ENCODE assay signal across 8 mouse cellular contexts in the genomic region with DNA sequence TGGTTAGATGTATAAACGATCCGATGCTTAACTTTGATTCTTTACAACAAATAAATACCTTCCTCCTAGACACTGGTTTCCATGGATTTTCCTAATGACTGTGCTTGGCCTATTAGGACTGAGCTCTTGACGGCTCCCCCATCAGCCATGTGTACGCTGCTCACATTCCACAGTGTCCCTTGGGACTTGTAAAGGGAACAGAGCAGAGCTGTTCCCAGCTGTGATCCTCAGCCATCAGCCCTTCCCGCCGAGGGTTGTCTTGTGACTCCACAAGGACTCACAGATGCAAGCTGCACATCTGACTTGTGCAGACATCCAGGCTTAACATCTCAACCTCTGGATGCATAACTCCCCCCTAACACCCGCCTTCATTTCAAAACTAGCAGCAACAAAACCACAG.
DNase-seq lines count a peak whose midpoint lies in the region; ATAC-seq and TF ChIP-seq lines count a peak whose summit lies in the region.

No protein-coding gene starts in this region.

- H3K9me3 ChIP-seq in lung, embryonic 14.5 days (ENCODE audit: low read depth, low read length): no peaks in the 10 kb centered on the region
- H3K9me3 ChIP-seq in heart, postnatal 0 days (replicated peaks; ENCODE audit: control insufficient read depth, low read length): no peaks in the 10 kb centered on the region
- H3K9me3 ChIP-seq in stomach, embryonic 14.5 days (ENCODE audit: control insufficient read depth, low read depth, low read length): no peaks in the 10 kb centered on the region
- no peaks in the 10 kb centered on the region for H3K9me3 ChIP-seq in liver, postnatal 0 days (ENCODE audit: low read length)

- H3K9ac ChIP-seq in lung, embryonic 14.5 days: no peak overlapping the region
- no peak overlapping the region for H3K9ac ChIP-seq in heart, postnatal 0 days (replicated peaks; ENCODE audit: low read depth, low read length)
- H3K9ac ChIP-seq in stomach, embryonic 14.5 days (replicated peaks; ENCODE audit: low read depth, low read length): no peak overlapping the region
- H3K9ac ChIP-seq in liver, postnatal 0 days (replicated peaks): no peak overlapping the region

- TF ChIP-seq EP300 in heart, postnatal 0 days (IDR thresholded peaks at IDR 0.05; ENCODE audit: low read depth): no peak
- TF ChIP-seq EP300 in liver, postnatal 0 days (IDR thresholded peaks at IDR 0.05; ENCODE audit: low read depth): no peak

- no peak for TF ChIP-seq POLR2A in lung, adult 2 months (IDR thresholded peaks at IDR 0.05; ENCODE audit: borderline replicate concordance, extremely low read depth, low read depth, low read length)

- ATAC-seq in lung, embryonic 14.5 days (ENCODE audit: insufficient read depth): peak; percentile 78; the same call in 1 of the 2 replicates
- ATAC-seq in heart, postnatal 0 days (ENCODE audit: insufficient read depth, low read depth): peak; percentile 86
- peak; percentile 79; the same call in 1 of the 2 replicates for ATAC-seq in stomach, embryonic 14.5 days (ENCODE audit: insufficient number of reproducible peaks, insufficient read depth, low FRiP score, low read depth)
- ATAC-seq in liver, postnatal 0 days: no peak

- TF ChIP-seq CTCF in lung, embryonic 14.5 days (IDR thresholded peaks at IDR 0.05; ENCODE audit: low read depth): no peak
- no peak for TF ChIP-seq CTCF in lung, adult 2 months (IDR thresholded peaks at IDR 0.05; ENCODE audit: insufficient read depth, low read length)
- TF ChIP-seq CTCF in heart, postnatal 0 days (IDR thresholded peaks at IDR 0.05; ENCODE audit: low read depth): no peak
- TF ChIP-seq CTCF in liver, postnatal 0 days (IDR thresholded peaks at IDR 0.05; ENCODE audit: low read depth): no peak

- intact Hi-C loops in left cerebral cortex, postnatal 4 days (cut with DNase I): no loop called here
- intact Hi-C loops in left cerebral cortex, postnatal 25 days (cut with DNase I): no loop called here

- H3K27ac ChIP-seq in lung, embryonic 14.5 days (ENCODE audit: low read depth): no peak overlapping the region
- no peak overlapping the region for H3K27ac ChIP-seq in heart, postnatal 0 days (ENCODE audit: low read depth)
- no peak overlapping the region; the same call in 1 of the 2 replicates for H3K27ac ChIP-seq in stomach, embryonic 14.5 days (ENCODE audit: low read length)
- H3K27ac ChIP-seq in liver, postnatal 0 days (ENCODE audit: low read depth): no peak overlapping the region

- peak; percentile 63 for DNase-seq in lung, embryonic 14.5 days
- no peak for DNase-seq in lung, adult 2 months
- DNase-seq in heart, postnatal 0 days (ENCODE audit: low spot score): peak; percentile 44
- DNase-seq in kidney, postnatal 4 days: peak; percentile 73 to 82
- DNase-seq in left cerebral cortex, postnatal 4 days: no peak
- no peak for DNase-seq in liver, postnatal 0 days
- DNase-seq in left cerebral cortex, postnatal 25 days (ENCODE audit: low spot score in 2 of 2): no peak

- no peak overlapping the region for H3K4me3 ChIP-seq in lung, embryonic 14.5 days (ENCODE audit: low read depth, low read length)
- no peak overlapping the region for H3K4me3 ChIP-seq in lung, adult 2 months (replicated peaks; ENCODE audit: extremely low read depth, low read depth, low read length)
- H3K4me3 ChIP-seq in heart, postnatal 0 days (ENCODE audit: low read depth, low read length): no peak overlapping the region
- no peak overlapping the region for H3K4me3 ChIP-seq in stomach, embryonic 14.5 days (ENCODE audit: low read depth, low read length)
- no peak overlapping the region for H3K4me3 ChIP-seq in liver, postnatal 0 days (ENCODE audit: low read depth, low read length)

- no peaks in the 10 kb centered on the region for H3K27me3 ChIP-seq in lung, embryonic 14.5 days (ENCODE audit: insufficient read depth, low read length)
- no peaks in the 10 kb centered on the region for H3K27me3 ChIP-seq in heart, postnatal 0 days (ENCODE audit: control insufficient read depth, insufficient read depth, low read length)
- no peaks in the 10 kb centered on the region for H3K27me3 ChIP-seq in stomach, embryonic 14.5 days (ENCODE audit: control insufficient read depth, insufficient read depth, low read length)
- H3K27me3 ChIP-seq in liver, postnatal 0 days (ENCODE audit: insufficient read depth, low read length): no peaks in the 10 kb centered on the region

- H3K36me3 ChIP-seq in lung, embryonic 14.5 days (ENCODE audit: insufficient read depth): no peaks in the 10 kb centered on the region
- H3K36me3 ChIP-seq in heart, postnatal 0 days (replicated peaks; ENCODE audit: control insufficient read depth, insufficient read depth, low read length): no peaks in the 10 kb centered on the region
- no peaks in the 10 kb centered on the region for H3K36me3 ChIP-seq in stomach, embryonic 14.5 days (ENCODE audit: control insufficient read depth, insufficient read depth, low read length)
- H3K36me3 ChIP-seq in liver, postnatal 0 days (replicated peaks; ENCODE audit: insufficient read depth, low read length): no peaks in the 10 kb centered on the region

- no peak overlapping the region for H3K4me2 ChIP-seq in lung, embryonic 14.5 days
- H3K4me2 ChIP-seq in heart, postnatal 0 days (ENCODE audit: low read depth, low read length): no peak overlapping the region
- no peak overlapping the region for H3K4me2 ChIP-seq in stomach, embryonic 14.5 days (replicated peaks; ENCODE audit: low read depth, low read length)
- no peak overlapping the region for H3K4me2 ChIP-seq in liver, postnatal 0 days (ENCODE audit: low read depth, low read length)

- peaks cover 6% of the 10 kb centered on the region for H3K4me1 ChIP-seq in lung, embryonic 14.5 days (ENCODE audit: insufficient read depth)
- H3K4me1 ChIP-seq in lung, adult 2 months (ENCODE audit: control insufficient read depth, insufficient read depth, low read length): peaks cover 11% of the 10 kb centered on the region
- peaks cover 26% of the 10 kb centered on the region for H3K4me1 ChIP-seq in heart, postnatal 0 days (ENCODE audit: control insufficient read depth, insufficient read depth)
- peaks cover 36% of the 10 kb centered on the region for H3K4me1 ChIP-seq in stomach, embryonic 14.5 days (ENCODE audit: control insufficient read depth, insufficient read depth, low read length)
- H3K4me1 ChIP-seq in liver, postnatal 0 days (ENCODE audit: insufficient read depth): no peaks in the 10 kb centered on the region

- 19% methylated on average over 7 of the region's 7 CpGs for WGBS in lung, embryonic 14.5 days
- 54% methylated on average over 7 of the region's 7 CpGs for WGBS in lung, adult 2 months
- WGBS in heart, postnatal 0 days: 48% methylated on average over 7 of the region's 7 CpGs
- WGBS in stomach, embryonic 14.5 days: 23% methylated on average over 7 of the region's 7 CpGs
- WGBS in liver, postnatal 0 days (ENCODE audit: insufficient replicate concordance): 70% methylated on average over 7 of the region's 7 CpGs

Comparison
In these comparisons a context has a peak if more than half of its experiments do, and no peak if none do; other contexts are left out.
1. DNase-seq: peak in lung, embryonic 14.5 days (single experiment), heart, postnatal 0 days (single experiment) and kidney, postnatal 4 days (2 of 2); none in lung, adult 2 months (single experiment), left cerebral cortex, postnatal 4 days (single experiment), liver, postnatal 0 days (single experiment) and left cerebral cortex, postnatal 25 days (0 of 2).